Mouse (Mus musculus) liver, embryonic 13.5 days (tissue): ENCODE measurements around the gene Atp6v1f. TPM values are rescaled to one million over a fixed set of nuclear protein-coding genes. Genes with fewer than 3 reads are reported as not detected.

Source experiments
- ATAC-seq: fragments of 200-750 bp; cut with Nextera tagmentation; 2 replicates; pipeline ENCODE4 v1.8.0; 2017; ENCODE audit warnings: low read depth, mild to moderate bottlenecking, moderate number of reproducible peaks, moderate library complexity
- DNase-seq: peaks from one replicate; pipeline ENCODE4 v3.0.0; 2022
- H3K27ac ChIP-seq: fragments of 300-500 bp; sonication (generic); 2 replicates; pipeline ENCODE4 v1.5.1; 2015; ENCODE audit warnings: moderate library complexity, mild to moderate bottlenecking, inconsistent platforms
- H3K27me3 ChIP-seq: fragments of 300-500 bp; sonication (generic); 2 replicates; pipeline ENCODE4 v1.6.1; 2015; ENCODE audit warnings: mild to moderate bottlenecking, inconsistent platforms
- H3K36me3 ChIP-seq: fragments of 300-500 bp; sonication (generic); 2 replicates; pipeline ENCODE4 v1.6.1; 2015; ENCODE audit warnings: mild to moderate bottlenecking, inconsistent platforms
- H3K4me1 ChIP-seq: fragments of 300-500 bp; sonication (generic); replicated peaks from 2 replicates; pipeline ENCODE4 v1.6.1; 2015; ENCODE audit warnings: inconsistent platforms
- H3K4me2 ChIP-seq: fragments of 300-500 bp; sonication (generic); 2 replicates; pipeline ENCODE4 v1.6.1; 2015; ENCODE audit warnings: inconsistent platforms, mild to moderate bottlenecking, moderate library complexity
- H3K4me3 ChIP-seq: fragments of 300-500 bp; sonication (generic); replicated peaks from 2 replicates; pipeline ENCODE4 v1.5.1; 2015; ENCODE audit warnings: mild to moderate bottlenecking, inconsistent platforms
- H3K9ac ChIP-seq: fragments of 300-500 bp; sonication (generic); 2 replicates; pipeline ENCODE4 v1.6.1; 2015; ENCODE audit warnings: mild to moderate bottlenecking, inconsistent platforms
- H3K9me3 ChIP-seq: fragments of 300-500 bp; sonication (generic); replicated peaks from 2 replicates; pipeline ENCODE4 v1.6.1; 2016; ENCODE audit warnings: inconsistent platforms
- WGBS: fragments of 180-500 bp; shearing (Covaris S2); methylation state at CpG from one replicate; pipeline ENCODE4 v1.1.7; 2015; ENCODE audit not compliant: insufficient replicate concordance; 5-methylcytosine and 5-hydroxymethylcytosine counted together
- polyA plus RNA-seq: library from polyadenylated mRNA; unstranded; fragments of >200 nt; fragmentation: Nextera tagmentation; extraction: Ambion mirVana; gene quantifications from 2 replicates; pipeline ENCODE4 v1.2.1, GENCODE M21; 2015

Atp6v1f gene
- polyA plus RNA-seq, 1 experiment from 2014 or later: 152 TPM

GRCm38 (mm10) chr6:29500177-29500576 lies 32.7 kb downstream of the Atp6v1f start:
- 24% methylated on average over 7 of the region's 7 CpGs for WGBS
- Histone ChIP-seq H3K36me3 (no peaks in the 10 kb centered on the region), H3K4me2 (no peak overlapping the region), H3K4me1 (peaks cover 15% of the 10 kb centered on the region), H3K4me3 (no peak overlapping the region), H3K9ac (no peak overlapping the region), H3K9me3 (no peaks in the 10 kb centered on the region), H3K27ac (no peak overlapping the region), H3K27me3 (peaks cover 51% of the 10 kb centered on the region)
- ATAC-seq (peak; percentile 54), DNase-seq (no peak)

GRCm38 (mm10) chr6:29500810-29501209 lies 33.3 kb downstream of the Atp6v1f start:
- ATAC-seq (peak; percentile 42), DNase-seq (peak; percentile 31)
- Histone ChIP-seq H3K36me3 (no peaks in the 10 kb centered on the region), H3K27ac (no peak overlapping the region), H3K4me2 (no peak overlapping the region), H3K27me3 (peaks cover 51% of the 10 kb centered on the region), H3K9me3 (no peaks in the 10 kb centered on the region), H3K4me3 (no peak overlapping the region), H3K4me1 (peaks cover 15% of the 10 kb centered on the region), H3K9ac (no peak overlapping the region)
- 32% methylated on average over 6 of the region's 6 CpGs for WGBS

- H3K9me3 ChIP-seq: no peaks in the 10 kb centered on the region
- H3K4me3 ChIP-seq: no peak overlapping the region
- 71% methylated on average over 1 of the region's 1 CpGs for WGBS
- DNase-seq (no peak), ATAC-seq (no peak)
- H3K9ac ChIP-seq: no peak overlapping the region
- H3K4me2 ChIP-seq: no peak overlapping the region
- peaks cover 22% of the 10 kb centered on the region for H3K4me1 ChIP-seq
- peaks cover 51% of the 10 kb centered on the region for H3K27me3 ChIP-seq
- H3K36me3 ChIP-seq: no peaks in the 10 kb centered on the region
- H3K27ac ChIP-seq: no peak overlapping the region
Measured at GRCm38 (mm10) chr6:29501599-29501998, 34.1 kb downstream of the Atp6v1f start.

- WGBS: 72% methylated on average over 5 of the region's 5 CpGs
Measured at GRCm38 (mm10) chr6:29505493-29505892, 38.0 kb downstream of the Atp6v1f start.

GRCm38 (mm10) chr6:29506834-29507233 lies 39.3 kb downstream of the Atp6v1f start:
- Histone ChIP-seq H3K4me2 (peak overlapping the region; percentile 65), H3K27ac (no peak overlapping the region), H3K36me3 (no peaks in the 10 kb centered on the region), H3K4me1 (peaks cover 22% of the 10 kb centered on the region), H3K27me3 (peaks cover 59% of the 10 kb centered on the region), H3K9me3 (no peaks in the 10 kb centered on the region), H3K4me3 (peak overlapping the region; percentile 52), H3K9ac (no peak overlapping the region)
- 27% methylated on average over 8 of the region's 8 CpGs for WGBS
- DNase-seq (no peak), ATAC-seq (no peak)

More at GRCm38 (mm10) chr6:29505493-29505892, 38.0 kb downstream of the Atp6v1f start:
- H3K27me3 ChIP-seq: peaks cover 59% of the 10 kb centered on the region
- H3K4me1 ChIP-seq: peaks cover 33% of the 10 kb centered on the region
- H3K9ac ChIP-seq: no peak overlapping the region
- ATAC-seq: no peak
- no peak overlapping the region for H3K27ac ChIP-seq
- no peak overlapping the region for H3K4me2 ChIP-seq
- no peak overlapping the region for H3K4me3 ChIP-seq
- DNase-seq: no peak
- H3K36me3 ChIP-seq: no peaks in the 10 kb centered on the region
- H3K9me3 ChIP-seq: no peaks in the 10 kb centered on the region

GRCm38 (mm10) chr6:29507447-29508309 lies 40.2 kb downstream of the Atp6v1f start, which contains the start of gene Kcp:
Kcp (minus strand) TSS chr6:29507952.
- no peak within 1 kb of the TSS for H3K27ac ChIP-seq

GRCm38 (mm10) chr6:29509086-29509485 lies 41.6 kb downstream of the Atp6v1f start:
- DNase-seq: no peak
- Histone ChIP-seq H3K4me2 (no peak overlapping the region), H3K9ac (no peak overlapping the region), H3K27me3 (peaks cover 54% of the 10 kb centered on the region), H3K27ac (no peak overlapping the region), H3K36me3 (no peaks in the 10 kb centered on the region), H3K4me1 (peaks cover 33% of the 10 kb centered on the region), H3K9me3 (no peaks in the 10 kb centered on the region), H3K4me3 (no peak overlapping the region)
- 37% methylated on average over 2 of the region's 2 CpGs for WGBS
- ATAC-seq: no peak

More at GRCm38 (mm10) chr6:29507447-29508309, 40.2 kb downstream of the Atp6v1f start, which contains the start of gene Kcp:
- ATAC-seq (peak; percentile 39; the same call in 1 of the 2 replicates), DNase-seq (no peak)
- Histone ChIP-seq H3K4me2 (peak within 1 kb of the TSS; percentile 65), H3K36me3 (no peaks in the 10 kb centered on the region), H3K9ac (peak within 1 kb of the TSS; percentile 41; the same call in 1 of the 2 replicates), H3K27me3 (peaks cover 59% of the 10 kb centered on the region), H3K9me3 (no peaks in the 10 kb centered on the region), H3K4me1 (peaks cover 24% of the 10 kb centered on the region), H3K4me3 (peak within 1 kb of the TSS; percentile 52)
- 1% methylated on average over 46 of the region's 47 CpGs for WGBS

- peaks cover 11% of the 10 kb centered on the region; the same call in 1 of the 2 replicates for H3K4me1 ChIP-seq
- H3K4me3 ChIP-seq: peak overlapping the region; percentile 28; the same call in 1 of the 2 replicates
- H3K27me3 ChIP-seq: peaks cover 16% of the 10 kb centered on the region
- H3K4me2 ChIP-seq: peak overlapping the region; percentile 47
- WGBS: 2% methylated on average over 11 of the region's 11 CpGs
- ATAC-seq (peak; percentile 65), DNase-seq (no peak)
- H3K9me3 ChIP-seq: no peaks in the 10 kb centered on the region
- 0 out of 2 replicates have a peak overlapping the region, but pooled peaks have one; percentile 4 for H3K9ac ChIP-seq
- no peaks in the 10 kb centered on the region for H3K36me3 ChIP-seq
- no peak overlapping the region for H3K27ac ChIP-seq
Measured at GRCm38 (mm10) chr6:29513284-29513683, 45.8 kb downstream of the Atp6v1f start.

- peak; percentile 22; the same call in 1 of the 2 replicates for ATAC-seq
- H3K9ac ChIP-seq: no peak overlapping the region
- no peak overlapping the region for H3K4me2 ChIP-seq
- no peaks in the 10 kb centered on the region for H3K9me3 ChIP-seq
- 6% methylated on average over 5 of the region's 5 CpGs for WGBS
- H3K36me3 ChIP-seq: no peaks in the 10 kb centered on the region
- peaks cover 11% of the 10 kb centered on the region; the same call in 1 of the 2 replicates for H3K4me1 ChIP-seq
- peak; percentile 56 for DNase-seq
- no peaks in the 10 kb centered on the region; the same call in 1 of the 2 replicates for H3K27me3 ChIP-seq
- no peak overlapping the region for H3K4me3 ChIP-seq
- no peak overlapping the region for H3K27ac ChIP-seq
Measured at GRCm38 (mm10) chr6:29517139-29517538, 49.6 kb downstream of the Atp6v1f start.
